Mouse (Mus musculus) CH12.LX (cell line): Measurements from ENCODE around the gene Fgfr2. TPM values are rescaled to one million over a fixed set of nuclear protein-coding genes. Genes with fewer than 3 reads are reported as not detected.

Source experiments
- DNase-seq: peaks from one replicate; pipeline ENCODE4 v3.0.0-alpha.2; 2013; ENCODE audit errors: extremely low read depth
- H3K27ac ChIP-seq: 2 replicates; pipeline ENCODE4 v1.5.1; 2012; ENCODE audit warnings: low read depth, mild to moderate bottlenecking, control low read depth, moderate library complexity; ENCODE audit not compliant: insufficient read depth
- H3K27me3 ChIP-seq: replicated peaks from 2 replicates; pipeline ENCODE3; 2012; ENCODE audit warnings: inconsistent platforms
- H3K36me3 ChIP-seq, 2 experiments: replicated peaks in 1 of 2; 2 replicates each; pipeline versions ENCODE3 to v1.6.1; 2012; ENCODE audit warnings: inconsistent platforms in 1 of 2, low read length in 1 of 2, mild to moderate bottlenecking in 1 of 2, mixed read lengths in 1 of 2, moderate library complexity in 1 of 2; ENCODE audit not compliant: control insufficient read depth in 1 of 2, insufficient read depth in 1 of 2
- H3K4me1 ChIP-seq, 2 experiments: 2 replicates each; pipeline ENCODE4 v1.6.1; 2012; ENCODE audit warnings: inconsistent platforms in 1 of 2, moderate library complexity in 1 of 2; ENCODE audit not compliant: insufficient read depth in 2 of 2, control insufficient read depth in 1 of 2
- H3K4me2 ChIP-seq: 2 replicates; pipeline ENCODE4 v1.6.1; 2012; ENCODE audit warnings: low read depth, mild to moderate bottlenecking, control low read depth; ENCODE audit not compliant: poor library complexity, insufficient read depth, severe bottlenecking
- H3K4me3 ChIP-seq, 3 experiments: fragments of 150-350 bp in 1 of 3; sonication (generic) in 1 of 3; replicated peaks in 1 of 3; 2 replicates each; pipeline versions ENCODE3 to v1.5.1; 2011 to 2012; ENCODE audit warnings: low read depth in 2 of 3, low read length in 2 of 3, mild to moderate bottlenecking in 2 of 3, moderate library complexity in 2 of 3, control low read depth in 1 of 3, improper control_type of control experiment in 1 of 3, inconsistent platforms in 1 of 3, mixed read lengths in 1 of 3; ENCODE audit not compliant: poor library complexity in 1 of 3
- H3K79me2 ChIP-seq: replicated peaks from 2 replicates; pipeline ENCODE4 v1.6.1; 2012; ENCODE audit warnings: mild to moderate bottlenecking, moderate library complexity; ENCODE audit not compliant: control insufficient read depth, poor library complexity, insufficient read depth, severe bottlenecking; ENCODE audit errors: extremely low read depth
- H3K9ac ChIP-seq: 2 replicates; pipeline ENCODE4 v1.6.1; 2012; ENCODE audit warnings: low read depth, mild to moderate bottlenecking, control low read depth, moderate library complexity; ENCODE audit not compliant: insufficient read depth
- H3K9me3 ChIP-seq: replicated peaks from 2 replicates; pipeline ENCODE3; 2012; ENCODE audit warnings: low read length, inconsistent platforms, mixed read lengths
- BHLHE40 ChIP-seq: IDR thresholded peaks from 2 replicates; pipeline ENCODE4 v1.6.1; 2011; ENCODE audit warnings: mild to moderate bottlenecking, low read depth, low read length, improper control_type of control experiment
- CHD2 ChIP-seq: IDR thresholded peaks from 2 replicates; pipeline ENCODE4 v1.6.1; 2011; ENCODE audit warnings: low read length, improper control_type of control experiment
- E2F4 ChIP-seq: IDR thresholded peaks from 2 replicates; pipeline ENCODE4 v1.6.1; 2011; ENCODE audit warnings: low read depth, low read length, improper control_type of control experiment; ENCODE audit not compliant: insufficient replicate concordance
- ETS1 ChIP-seq: conservative IDR thresholded peaks from 2 replicates; pipeline ENCODE4 v1.6.1; 2012; ENCODE audit warnings: low read depth, mild to moderate bottlenecking, inconsistent platforms, low read length, improper control_type of control experiment, moderate library complexity
- GABPA ChIP-seq: IDR thresholded peaks from 2 replicates; pipeline ENCODE4 v1.6.1; 2012; ENCODE audit warnings: low read depth, low read length, improper control_type of control experiment, inconsistent platforms; ENCODE audit not compliant: insufficient replicate concordance
- JUN ChIP-seq: IDR thresholded peaks from 2 replicates; pipeline ENCODE4 v1.6.1; 2011; ENCODE audit warnings: low read depth, mild to moderate bottlenecking, low read length, improper control_type of control experiment, moderate library complexity; ENCODE audit not compliant: insufficient read depth
- KAT2A ChIP-seq: IDR thresholded peaks from 2 replicates; pipeline ENCODE4 v1.6.1; 2012; ENCODE audit warnings: low read length, improper control_type of control experiment, inconsistent platforms; ENCODE audit not compliant: insufficient replicate concordance
- MAFK ChIP-seq: IDR thresholded peaks from 2 replicates; pipeline ENCODE4 v1.6.1; 2011; ENCODE audit warnings: low read length, improper control_type of control experiment; ENCODE audit not compliant: insufficient replicate concordance
- MAZ ChIP-seq: IDR thresholded peaks from 2 replicates; pipeline ENCODE4 v1.6.1; 2012; ENCODE audit warnings: low read depth, mild to moderate bottlenecking, inconsistent platforms, low read length, improper control_type of control experiment, moderate library complexity
- MXI1 ChIP-seq: IDR thresholded peaks from 2 replicates; pipeline ENCODE4 v1.6.1; 2011; ENCODE audit warnings: mild to moderate bottlenecking, low read depth, low read length, improper control_type of control experiment
- MYC ChIP-seq: IDR thresholded peaks from 2 replicates; pipeline ENCODE4 v1.6.1; 2011; ENCODE audit warnings: low read depth, mild to moderate bottlenecking, improper control_type of control experiment, low read length
- PAX5 ChIP-seq: IDR thresholded peaks from 2 replicates; pipeline ENCODE4 v1.6.1; 2012; ENCODE audit warnings: low read length, inconsistent platforms, mixed read lengths
- RCOR1 ChIP-seq: conservative IDR thresholded peaks from 2 replicates; pipeline ENCODE4 v1.6.1; 2012; ENCODE audit warnings: low read depth, mild to moderate bottlenecking, inconsistent platforms, low read length, improper control_type of control experiment
- SIN3A ChIP-seq: IDR thresholded peaks from 2 replicates; pipeline ENCODE4 v1.6.1; 2012; ENCODE audit warnings: low read length, improper control_type of control experiment, inconsistent platforms
- SMC3 ChIP-seq: IDR thresholded peaks from 2 replicates; pipeline ENCODE4 v1.6.1; 2011; ENCODE audit warnings: low read depth, low read length, improper control_type of control experiment
- TBP ChIP-seq: conservative IDR thresholded peaks from 2 replicates; pipeline ENCODE4 v1.6.1; 2011; ENCODE audit warnings: low read depth, low read length, improper control_type of control experiment
- TCF12 ChIP-seq: IDR thresholded peaks from 2 replicates; pipeline ENCODE4 v1.6.1; 2014; ENCODE audit warnings: low read depth, mild to moderate bottlenecking, inconsistent platforms, low read length, improper control_type of control experiment
- USF1 ChIP-seq: IDR thresholded peaks from 2 replicates; pipeline ENCODE4 v1.6.1; 2014; ENCODE audit warnings: low read depth, mild to moderate bottlenecking, inconsistent platforms, low read length, improper control_type of control experiment
- ZC3H11A ChIP-seq: IDR thresholded peaks from 2 replicates; pipeline ENCODE4 v1.6.1; 2012; ENCODE audit warnings: low read depth, mild to moderate bottlenecking, inconsistent platforms, low read length, improper control_type of control experiment
- ZKSCAN1 ChIP-seq: IDR thresholded peaks from 2 replicates; pipeline ENCODE4 v1.6.1; 2012; ENCODE audit warnings: low read depth, inconsistent platforms, low read length, improper control_type of control experiment, borderline replicate concordance
- dilution Hi-C: fragments of 300-500 bp; cut with MboI; formaldehyde crosslinking; loops from 2 replicates; pipeline ENCODE4 v1.14.3; 2020; ENCODE audit warnings: low sequenced_read_pairs; ENCODE audit not compliant: extremely low pct_unique_long_range_greater_than_20kb, extremely low pct_ligation_motif_present
- in situ Hi-C: fragments of 300-500 bp; cut with MboI; formaldehyde crosslinking; loops from 3 replicates; pipeline ENCODE4 v1.14.3; 2019; ENCODE audit warnings: low sequenced_read_pairs, low pct_ligation_motif_present, low pct_unique_long_range_greater_than_20kb, mixed read lengths
- polyA plus RNA-seq: library from polyadenylated mRNA; unstranded; fragments of >175 nt; gene quantifications from 2 replicates; pipeline ENCODE4 v1.2.1, GENCODE M21; 2012; ENCODE audit warnings: low read depth; ENCODE audit not compliant: insufficient read length
- total RNA-seq, 2 experiments: library from RNA; depleted of rRNA; stranded (reverse); fragments of 300-350 nt in 1 of 2; fragments of >200 nt in 1 of 2; gene quantifications; 2 replicates each; pipeline ENCODE4 v1.2.3; 2012 to 2014

Gene Fgfr2
- total and polyA plus RNA-seq, 3 experiments, result not detected

DNA sequence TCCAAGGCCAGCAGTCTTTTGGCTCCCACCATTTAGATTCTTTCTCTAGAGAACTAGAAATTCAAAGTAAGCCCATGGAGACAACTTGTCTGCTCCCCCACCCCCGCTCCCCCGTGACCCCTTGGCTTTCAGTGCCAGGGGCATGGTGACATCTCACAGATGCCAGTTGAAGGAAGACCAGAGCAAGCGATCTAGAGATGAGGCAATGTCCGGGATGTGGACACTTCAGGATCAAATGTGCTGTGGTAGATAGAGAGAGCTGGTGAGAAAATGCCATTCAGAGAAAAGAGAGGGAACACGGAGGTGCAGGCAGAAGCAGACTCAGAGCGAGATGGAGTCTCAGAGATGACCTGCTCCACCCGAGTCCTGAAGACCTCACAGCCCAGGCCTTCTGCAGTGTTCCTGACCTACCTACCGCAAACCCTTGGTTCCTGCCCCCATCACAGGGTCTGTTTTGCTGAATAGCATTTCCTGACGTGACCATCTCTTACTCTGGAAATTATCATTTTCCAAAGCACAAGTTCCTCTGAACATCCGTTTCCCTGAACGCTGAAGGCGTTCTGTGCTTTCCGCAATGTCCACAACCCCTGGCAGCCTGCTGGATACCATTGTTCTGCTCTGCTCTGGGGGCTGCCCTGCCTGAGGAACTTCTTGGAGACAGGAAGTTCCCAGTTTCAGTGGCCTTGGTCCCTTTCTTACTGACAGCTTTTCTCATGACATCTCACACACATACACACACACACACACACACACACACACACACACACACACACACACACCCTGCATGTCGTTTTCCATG is 783.9 kb downstream of the Fgfr2 start:
- dilution Hi-C loops (no loop called here), in situ Hi-C loops (no loop called here)
- Histone ChIP-seq H3K9ac (no peak overlapping the region), H3K9me3 (peaks cover 8% of the 10 kb centered on the region), H3K36me3 (no peaks in the 10 kb centered on the region), H3K79me2 (no peaks in the 10 kb centered on the region), H3K4me3 (no peak overlapping the region), H3K27ac (no peak overlapping the region), H3K4me1 (no peaks in the 10 kb centered on the region), H3K27me3 (peaks cover 42% of the 10 kb centered on the region), H3K4me2 (no peak overlapping the region)
- no peak for TF ChIP-seq SIN3A
- DNase-seq, result no peak

DNA sequence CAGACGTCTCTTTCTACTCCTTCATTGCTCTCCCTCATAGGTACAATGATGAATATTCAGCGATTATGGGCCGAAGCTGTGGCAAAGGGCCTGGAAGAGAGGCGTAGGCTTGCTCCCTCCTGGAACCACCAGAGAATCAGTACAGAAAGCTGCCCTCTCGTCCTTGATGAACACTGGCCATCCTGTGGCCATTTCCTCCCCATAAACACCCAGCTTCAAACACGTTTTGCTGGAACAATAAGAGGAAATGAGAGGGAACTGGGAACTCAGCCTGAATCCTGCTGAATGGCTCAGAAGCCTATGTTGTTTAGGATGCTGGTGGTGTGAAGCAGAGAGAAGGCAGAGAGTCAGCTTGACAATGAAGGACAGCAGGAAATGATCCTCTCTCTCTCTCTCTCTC is 784.8 kb downstream of the Fgfr2 start:
- H3K79me2 ChIP-seq, result no peaks in the 10 kb centered on the region
- no peak for DNase-seq
- TF ChIP-seq MXI1, result no peak
- TF ChIP-seq MYC, result no peak
- TF ChIP-seq MAFK, result no peak
- TF ChIP-seq CHD2, result no peak
- TF ChIP-seq RCOR1, result no peak
- TF ChIP-seq E2F4, result no peak
- no peak for TF ChIP-seq TCF12
- TF ChIP-seq ETS1, result no peak
- TF ChIP-seq BHLHE40, result no peak
- TF ChIP-seq JUN, result no peak
- no peak for TF ChIP-seq MAZ
- TF ChIP-seq USF1, result no peak
- no peak for TF ChIP-seq TBP
- no peak for TF ChIP-seq KAT2A
- no peak for TF ChIP-seq SMC3
- TF ChIP-seq ZKSCAN1, result no peak
- no peak for TF ChIP-seq GABPA
- no peak for TF ChIP-seq PAX5
- no peak for TF ChIP-seq ZC3H11A
- no peak overlapping the region for H3K4me3 ChIP-seq
- peaks cover 47% of the 10 kb centered on the region for H3K27me3 ChIP-seq
- H3K9me3 ChIP-seq, result peaks cover 8% of the 10 kb centered on the region
- no peak overlapping the region for H3K4me2 ChIP-seq
- no peaks in the 10 kb centered on the region for H3K36me3 ChIP-seq
- in situ Hi-C loops, result no loop called here
- H3K4me1 ChIP-seq, result no peaks in the 10 kb centered on the region
- dilution Hi-C loops, result no loop called here
- no peak overlapping the region for H3K9ac ChIP-seq
- no peak overlapping the region for H3K27ac ChIP-seq
